ENCODE assay signal across 8 mouse cellular contexts in genomic region chr16:94269635-94270034, GRCm38 (mm10). TPM values are rescaled to one million over a fixed set of nuclear protein-coding genes. Genes with fewer than 3 reads are reported as not detected.
DNase-seq lines count a peak whose midpoint lies in the region; ATAC-seq lines count a peak whose summit lies in the region.

No protein-coding gene starts in this region.

- H3K4me2 ChIP-seq in hindbrain, embryonic 11.5 days (replicated peaks; ENCODE audit: low read depth, low read length): no peak overlapping the region
- H3K4me2 ChIP-seq in lung, embryonic 16.5 days (ENCODE audit: low read depth, low read length): peak overlapping the region; percentile 45

- peak; percentile 94 for DNase-seq in NIH3T3 (ENCODE audit: low read depth)
- DNase-seq in cerebellum, postnatal 10 days: peak; percentile 96 to 98
- DNase-seq in frontal cortex, postnatal 10 days (ENCODE audit: low spot score in 2 of 2): peak; percentile 52 to 86
- DNase-seq in hindbrain, embryonic 11.5 days (ENCODE audit: low spot score): peak; percentile 96
- DNase-seq in layer of hippocampus, adult 9-10 months (ENCODE audit: low spot score): peak; percentile 83
- peak; percentile 66 for DNase-seq in ovary, postnatal 10 days (ENCODE audit: low spot score)
- peak; percentile 77 for DNase-seq in thymus, postnatal 14 days

- no peak overlapping the region for H3K9ac ChIP-seq in hindbrain, embryonic 11.5 days (ENCODE audit: low read depth, low read length)
- 0 out of 2 replicates have a peak overlapping the region, but pooled peaks have one; percentile 29 for H3K9ac ChIP-seq in lung, embryonic 16.5 days (ENCODE audit: low read length)

- H3K4me1 ChIP-seq in hindbrain, embryonic 11.5 days (replicated peaks; ENCODE audit: control insufficient read depth, insufficient read depth, low read length): no peaks in the 10 kb centered on the region
- H3K4me1 ChIP-seq in lung, embryonic 16.5 days (replicated peaks; ENCODE audit: control insufficient read depth, insufficient read depth, low read length): peaks cover 2% of the 10 kb centered on the region

- ATAC-seq in hindbrain, embryonic 11.5 days (ENCODE audit: low FRiP score): peak; percentile 79
- ATAC-seq in lung, embryonic 16.5 days (ENCODE audit: low read depth): peak; percentile 52

- H3K4me3 ChIP-seq in hindbrain, embryonic 11.5 days (ENCODE audit: low read depth, low read length): no peak overlapping the region
- H3K4me3 ChIP-seq in lung, embryonic 16.5 days (ENCODE audit: low read length): 0 out of 2 replicates have a peak overlapping the region, but pooled peaks have one; percentile 17

- 6% methylated on average over 9 of the region's 9 CpGs for WGBS in hindbrain, embryonic 11.5 days
- WGBS in lung, embryonic 16.5 days: 1% methylated on average over 9 of the region's 9 CpGs

- no peak overlapping the region for H3K27ac ChIP-seq in hindbrain, embryonic 11.5 days (ENCODE audit: low read depth, low read length)
- H3K27ac ChIP-seq in lung, embryonic 16.5 days (ENCODE audit: low read length): no peak overlapping the region

- no peaks in the 10 kb centered on the region for H3K36me3 ChIP-seq in hindbrain, embryonic 11.5 days (ENCODE audit: control insufficient read depth, insufficient read depth, low read length)
- no peaks in the 10 kb centered on the region for H3K36me3 ChIP-seq in lung, embryonic 16.5 days (ENCODE audit: control insufficient read depth, insufficient read depth, low read length)

- no peaks in the 10 kb centered on the region for H3K9me3 ChIP-seq in hindbrain, embryonic 11.5 days (ENCODE audit: control insufficient read depth, low read length)
- H3K9me3 ChIP-seq in lung, embryonic 16.5 days (ENCODE audit: control insufficient read depth, low read length): no peaks in the 10 kb centered on the region

- no peaks in the 10 kb centered on the region for H3K27me3 ChIP-seq in hindbrain, embryonic 11.5 days (ENCODE audit: control insufficient read depth, insufficient read depth, low read length)
- H3K27me3 ChIP-seq in lung, embryonic 16.5 days (ENCODE audit: control insufficient read depth, insufficient read depth, low read depth, low read length): no peaks in the 10 kb centered on the region

RNA-seq across cellular contexts. Expression of gene Hlcs, which starts 43.7 kb away (rescaled TPM):
- polyA plus RNA-seq in hindbrain, embryonic 11.5 days (2014; fragmentation: Nextera tagmentation; extraction: Ambion mirVana): 8.9 TPM in 2 replicates
- polyA plus RNA-seq in lung, embryonic 16.5 days (2015; fragmentation: Nextera tagmentation; extraction: Ambion mirVana): 7.5 and 7.9 TPM in 2 replicates

RNA-seq across cellular contexts. Expression of gene Ripply3, which starts 58.6 kb away (rescaled TPM):
- 5.7 and 6.9 TPM in 2 replicates for polyA plus RNA-seq in hindbrain, embryonic 11.5 days (2014; fragmentation: Nextera tagmentation; extraction: Ambion mirVana)
- polyA plus RNA-seq in lung, embryonic 16.5 days (2015; fragmentation: Nextera tagmentation; extraction: Ambion mirVana): 23.5 and 24.5 TPM in 2 replicates
